Mouse (Mus musculus): Measurements from ENCODE around the gene Fmn2. TPM values are rescaled to one million over a fixed set of nuclear protein-coding genes. Genes with fewer than 3 reads are reported as not detected.

Fmn2 gene
- 8.3 and 9.6 TPM in 2 replicates for polyA plus RNA-seq (2014; fragmentation: Nextera tagmentation; extraction: Ambion mirVana)

DNA sequence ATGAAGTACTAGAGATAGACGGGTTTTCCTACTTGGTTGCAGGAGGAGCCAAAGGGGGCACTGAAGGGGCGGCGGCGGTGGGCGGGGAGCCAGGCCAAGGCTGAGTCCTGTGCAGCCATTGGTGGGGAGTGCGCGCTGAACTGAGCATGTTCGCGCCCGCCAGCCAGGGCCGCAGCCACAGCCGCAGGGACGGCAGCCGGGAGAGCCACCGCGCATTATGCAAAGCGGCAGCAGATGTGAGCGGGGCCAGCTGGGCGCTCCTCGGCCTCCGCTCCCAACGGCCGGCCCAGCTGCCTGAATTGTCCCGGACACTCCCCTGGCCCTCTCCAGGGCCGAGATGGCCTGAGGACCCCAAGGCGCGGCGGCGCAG is at the start of gene Fmn2:
Gene Fmn2, plus strand, starts transcription at position 165 of the 370 bp plus-strand sequence.
- peak within 1 kb of the TSS; percentile 83 for H3K4me2 ChIP-seq (replicated peaks)
- H3K9ac ChIP-seq: peak within 1 kb of the TSS; percentile 91
- peak within 1 kb of the TSS; percentile 90 for H3K27ac ChIP-seq
- no peaks in the 10 kb centered on the region for H3K9me3 ChIP-seq (ENCODE audit: control insufficient read depth, low read length)
- DNase-seq (ENCODE audit: low spot score) (peak; percentile 86), ATAC-seq (ENCODE audit: low FRiP score) (peak; percentile 94)
- peaks cover 28% of the 10 kb centered on the region for H3K4me1 ChIP-seq (replicated peaks; ENCODE audit: control insufficient read depth, insufficient read depth, low read length)
- peak within 1 kb of the TSS; percentile 84 for H3K4me3 ChIP-seq (replicated peaks; ENCODE audit: low read length)
- WGBS: 0% methylated on average over 29 of the region's 29 CpGs
- no peaks in the 10 kb centered on the region for H3K36me3 ChIP-seq (replicated peaks; ENCODE audit: control insufficient read depth, insufficient read depth)
- H3K27me3 ChIP-seq (ENCODE audit: control insufficient read depth, insufficient read depth, low read length): no peaks in the 10 kb centered on the region

DNA sequence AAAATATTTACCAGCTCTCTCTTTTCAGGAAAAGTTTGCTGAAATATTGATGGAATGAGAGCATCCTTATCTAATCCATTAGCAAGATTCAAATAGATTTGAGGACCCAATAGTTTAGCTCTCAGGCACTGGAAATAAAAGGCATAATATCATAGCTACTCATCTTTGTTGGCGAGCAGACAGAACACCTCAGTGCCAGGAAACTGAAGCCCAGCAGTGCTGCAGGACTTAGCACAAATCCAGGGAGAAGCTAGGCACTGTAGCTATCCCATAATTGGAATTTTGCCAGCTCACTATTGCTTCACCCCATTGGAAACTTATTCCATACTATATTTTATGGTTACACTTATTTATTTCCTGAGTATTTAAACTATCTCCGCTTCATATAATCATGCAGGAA is 46.5 kb upstream of the Fmn2 start:
- H3K9me3 ChIP-seq (ENCODE audit: control insufficient read depth, low read length): no peaks in the 10 kb centered on the region
- no peaks in the 10 kb centered on the region for H3K36me3 ChIP-seq (replicated peaks; ENCODE audit: control insufficient read depth, insufficient read depth)
- H3K27ac ChIP-seq: no peak overlapping the region
- ATAC-seq (ENCODE audit: low FRiP score): no peak
- H3K4me2 ChIP-seq (replicated peaks): no peak overlapping the region
- no peaks in the 10 kb centered on the region for H3K27me3 ChIP-seq (ENCODE audit: control insufficient read depth, insufficient read depth, low read length)
- H3K4me3 ChIP-seq (replicated peaks; ENCODE audit: low read length): no peak overlapping the region
- H3K4me1 ChIP-seq (replicated peaks; ENCODE audit: control insufficient read depth, insufficient read depth, low read length): no peaks in the 10 kb centered on the region
- H3K9ac ChIP-seq: no peak overlapping the region
- WGBS: 92% methylated on average over 2 of the region's 2 CpGs
- DNase-seq (ENCODE audit: low spot score): no peak

DNA sequence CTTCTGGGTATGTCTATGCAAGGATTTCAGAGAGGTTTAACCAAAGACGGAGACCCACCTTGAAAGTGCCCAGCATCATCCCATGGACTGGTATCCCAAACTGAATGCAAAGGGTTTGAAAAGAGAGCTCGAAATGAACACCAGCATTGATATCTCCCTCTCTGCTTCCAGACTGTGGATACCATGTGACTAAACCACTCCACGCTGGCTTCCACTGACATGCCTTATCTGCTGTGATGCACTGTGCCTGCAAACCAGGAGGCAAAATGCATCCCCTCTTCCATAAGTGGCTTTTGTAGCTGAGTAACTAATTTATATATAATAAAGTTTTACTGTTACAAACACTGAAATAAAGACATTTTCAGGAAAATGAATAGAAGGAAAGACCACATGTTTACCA is 36.2 kb upstream of the Fmn2 start:
- no peak overlapping the region for H3K27ac ChIP-seq
- no peak overlapping the region for H3K4me2 ChIP-seq (replicated peaks)
- WGBS: 90% methylated on average over 3 of the region's 3 CpGs
- ATAC-seq (ENCODE audit: low FRiP score) (no peak), DNase-seq (ENCODE audit: low spot score) (no peak)
- H3K9me3 ChIP-seq (ENCODE audit: control insufficient read depth, low read length): no peaks in the 10 kb centered on the region
- no peak overlapping the region for H3K9ac ChIP-seq
- H3K4me3 ChIP-seq (replicated peaks; ENCODE audit: low read length): no peak overlapping the region
- no peaks in the 10 kb centered on the region for H3K27me3 ChIP-seq (ENCODE audit: control insufficient read depth, insufficient read depth, low read length)
- H3K4me1 ChIP-seq (replicated peaks; ENCODE audit: control insufficient read depth, insufficient read depth, low read length): no peaks in the 10 kb centered on the region
- H3K36me3 ChIP-seq (replicated peaks; ENCODE audit: control insufficient read depth, insufficient read depth): no peaks in the 10 kb centered on the region

- WGBS: 36% methylated on average over 2 of the region's 2 CpGs
- DNase-seq (ENCODE audit: low spot score): peak; percentile 74
- H3K4me2 ChIP-seq (replicated peaks): no peak overlapping the region
Measured at GRCm38 (mm10) chr1:174466240-174466639, 35.4 kb upstream of the Fmn2 start.

DNA sequence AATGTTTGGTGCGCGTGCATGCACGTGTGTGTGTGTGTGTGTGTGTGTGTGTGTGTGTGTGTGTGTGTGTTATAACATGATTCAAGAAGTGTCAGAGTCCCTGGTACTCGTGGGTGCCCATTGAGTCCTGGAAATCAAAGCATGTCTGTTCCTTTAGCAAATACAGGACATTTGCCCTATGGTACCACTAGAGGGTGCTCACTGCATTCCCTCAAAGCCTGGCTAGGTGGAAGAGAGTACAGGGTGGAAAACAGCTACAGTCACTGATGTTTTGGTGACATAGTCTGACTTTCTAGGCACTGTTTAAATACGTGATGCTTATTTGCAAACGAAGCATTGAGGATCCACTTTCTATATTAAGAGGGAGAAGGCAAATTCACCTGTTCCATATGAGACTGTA is 31.9 kb upstream of the Fmn2 start:
- peak; percentile 90 for ATAC-seq (ENCODE audit: low FRiP score)
- no peak overlapping the region for H3K4me2 ChIP-seq (replicated peaks)
- no peak overlapping the region for H3K27ac ChIP-seq
- no peaks in the 10 kb centered on the region for H3K9me3 ChIP-seq (ENCODE audit: control insufficient read depth, low read length)
- peak; percentile 81 for DNase-seq (ENCODE audit: low spot score)
- no peak overlapping the region for H3K9ac ChIP-seq
- WGBS: 4% methylated on average over 6 of the region's 6 CpGs
- H3K4me3 ChIP-seq (replicated peaks; ENCODE audit: low read length): no peak overlapping the region
- H3K27me3 ChIP-seq (ENCODE audit: control insufficient read depth, insufficient read depth, low read length): no peaks in the 10 kb centered on the region
- no peaks in the 10 kb centered on the region for H3K36me3 ChIP-seq (replicated peaks; ENCODE audit: control insufficient read depth, insufficient read depth)
- H3K4me1 ChIP-seq (replicated peaks; ENCODE audit: control insufficient read depth, insufficient read depth, low read length): no peaks in the 10 kb centered on the region

More at GRCm38 (mm10) chr1:174466240-174466639, 35.4 kb upstream of the Fmn2 start:
- Histone ChIP-seq H3K27ac (no peak overlapping the region), H3K36me3 (replicated peaks; ENCODE audit: control insufficient read depth, insufficient read depth) (no peaks in the 10 kb centered on the region), H3K4me1 (replicated peaks; ENCODE audit: control insufficient read depth, insufficient read depth, low read length) (no peaks in the 10 kb centered on the region), H3K4me3 (replicated peaks; ENCODE audit: low read length) (no peak overlapping the region), H3K27me3 (ENCODE audit: control insufficient read depth, insufficient read depth, low read length) (no peaks in the 10 kb centered on the region), H3K9me3 (ENCODE audit: control insufficient read depth, low read length) (no peaks in the 10 kb centered on the region), H3K9ac (no peak overlapping the region)
- ATAC-seq (ENCODE audit: low FRiP score): no peak

- Histone ChIP-seq H3K27ac (no peak overlapping the region), H3K4me1 (replicated peaks; ENCODE audit: control insufficient read depth, insufficient read depth, low read length) (no peaks in the 10 kb centered on the region), H3K36me3 (replicated peaks; ENCODE audit: control insufficient read depth, insufficient read depth) (no peaks in the 10 kb centered on the region), H3K9me3 (ENCODE audit: control insufficient read depth, low read length) (no peaks in the 10 kb centered on the region), H3K4me3 (replicated peaks; ENCODE audit: low read length) (no peak overlapping the region), H3K27me3 (ENCODE audit: control insufficient read depth, insufficient read depth, low read length) (no peaks in the 10 kb centered on the region), H3K9ac (no peak overlapping the region), H3K4me2 (replicated peaks) (no peak overlapping the region)
- DNase-seq (ENCODE audit: low spot score) (no peak), ATAC-seq (ENCODE audit: low FRiP score) (no peak)
- WGBS: 93% methylated on average over 6 of the region's 6 CpGs
Measured at GRCm38 (mm10) chr1:174482567-174482966, 19.1 kb upstream of the Fmn2 start.

- H3K9ac ChIP-seq: no peak overlapping the region
- no peak overlapping the region for H3K4me3 ChIP-seq (replicated peaks; ENCODE audit: low read length)
- no peaks in the 10 kb centered on the region for H3K36me3 ChIP-seq (replicated peaks; ENCODE audit: control insufficient read depth, insufficient read depth)
- no peak for ATAC-seq (ENCODE audit: low FRiP score)
- H3K4me2 ChIP-seq (replicated peaks): no peak overlapping the region
- 10% methylated on average over 4 of the region's 4 CpGs for WGBS
- H3K9me3 ChIP-seq (ENCODE audit: control insufficient read depth, low read length): no peaks in the 10 kb centered on the region
- H3K27me3 ChIP-seq (ENCODE audit: control insufficient read depth, insufficient read depth, low read length): no peaks in the 10 kb centered on the region
- H3K27ac ChIP-seq: no peak overlapping the region
- H3K4me1 ChIP-seq (replicated peaks; ENCODE audit: control insufficient read depth, insufficient read depth, low read length): peaks cover 18% of the 10 kb centered on the region
- no peak for DNase-seq (ENCODE audit: low spot score)
Measured at GRCm38 (mm10) chr1:174500064-174500463, 1.6 kb upstream of the Fmn2 start.

DNA sequence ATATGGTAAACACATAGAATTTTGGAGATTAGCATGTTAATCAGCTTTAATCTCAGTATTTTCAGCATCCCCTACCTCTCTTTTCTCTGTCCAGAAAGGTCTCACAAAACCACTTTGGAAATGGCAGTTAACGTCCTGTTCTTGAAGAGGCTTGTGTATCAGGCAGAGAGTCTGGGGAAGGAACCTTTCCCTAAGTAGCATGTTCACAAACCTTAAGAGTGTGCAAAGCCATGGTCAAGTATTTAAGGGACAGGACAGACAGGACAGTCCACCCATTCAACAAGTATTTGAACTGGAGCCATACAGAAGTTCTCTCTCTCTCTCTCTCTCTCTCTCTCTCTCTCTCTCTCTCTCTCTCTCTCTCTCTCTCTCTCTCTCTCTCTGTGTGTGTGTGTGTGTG is 614 bp upstream of the Fmn2 start:
- no peaks in the 10 kb centered on the region for H3K36me3 ChIP-seq (replicated peaks; ENCODE audit: control insufficient read depth, insufficient read depth)
- no peak overlapping the region for H3K9ac ChIP-seq
- peak overlapping the region; percentile 84; the same call in 1 of the 2 replicates for H3K4me3 ChIP-seq (replicated peaks; ENCODE audit: low read length)
- no peaks in the 10 kb centered on the region for H3K27me3 ChIP-seq (ENCODE audit: control insufficient read depth, insufficient read depth, low read length)
- WGBS: 0% methylated on average over 1 of the region's 1 CpGs
- ATAC-seq (ENCODE audit: low FRiP score): no peak
- no peaks in the 10 kb centered on the region for H3K9me3 ChIP-seq (ENCODE audit: control insufficient read depth, low read length)
- no peak overlapping the region for H3K27ac ChIP-seq
- peaks cover 21% of the 10 kb centered on the region for H3K4me1 ChIP-seq (replicated peaks; ENCODE audit: control insufficient read depth, insufficient read depth, low read length)
- no peak for DNase-seq (ENCODE audit: low spot score)
- H3K4me2 ChIP-seq (replicated peaks): peak overlapping the region; percentile 83

- peak; percentile 61 for DNase-seq (ENCODE audit: low spot score)
- H3K27ac ChIP-seq: peak overlapping the region; percentile 90
- no peaks in the 10 kb centered on the region for H3K36me3 ChIP-seq (replicated peaks; ENCODE audit: control insufficient read depth, insufficient read depth)
- peak overlapping the region; percentile 84 for H3K4me3 ChIP-seq (replicated peaks; ENCODE audit: low read length)
- H3K9me3 ChIP-seq (ENCODE audit: control insufficient read depth, low read length): no peaks in the 10 kb centered on the region
- no peaks in the 10 kb centered on the region for H3K27me3 ChIP-seq (ENCODE audit: control insufficient read depth, insufficient read depth, low read length)
- peak; percentile 47 for ATAC-seq (ENCODE audit: low FRiP score)
- peaks cover 33% of the 10 kb centered on the region for H3K4me1 ChIP-seq (replicated peaks; ENCODE audit: control insufficient read depth, insufficient read depth, low read length)
- peak overlapping the region; percentile 83 for H3K4me2 ChIP-seq (replicated peaks)
- WGBS: under 1% methylated on average over 40 of the region's 40 CpGs
- peak overlapping the region; percentile 91 for H3K9ac ChIP-seq
Measured at GRCm38 (mm10) chr1:174502031-174502845, 613 bp downstream of the Fmn2 start.
